Mouse (Mus musculus): Measurements from ENCODE around the gene Cxcl16.

Gene Cxcl16

DNA sequence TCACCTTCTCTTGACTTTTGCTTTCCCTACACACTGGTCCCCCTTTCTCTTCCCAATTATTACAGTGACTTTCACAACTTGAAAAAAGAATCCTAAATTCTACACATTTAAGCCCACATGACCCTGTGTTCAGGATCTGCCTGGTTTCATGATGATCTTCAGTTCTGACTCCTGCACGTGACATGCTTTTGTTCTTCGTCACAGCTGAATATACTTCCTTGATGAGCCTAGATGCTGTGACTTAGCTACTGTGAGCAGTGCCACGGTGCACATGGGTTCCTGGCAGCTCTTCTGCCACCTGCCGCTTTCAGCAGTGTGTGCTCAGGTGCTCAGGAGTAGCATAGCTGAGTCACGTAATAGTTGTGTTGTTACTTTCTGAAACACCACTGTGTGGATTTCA lies 47.2 kb downstream of the Cxcl16 start:
- DNase-seq (ENCODE audit: low spot score) = no peak

DNA sequence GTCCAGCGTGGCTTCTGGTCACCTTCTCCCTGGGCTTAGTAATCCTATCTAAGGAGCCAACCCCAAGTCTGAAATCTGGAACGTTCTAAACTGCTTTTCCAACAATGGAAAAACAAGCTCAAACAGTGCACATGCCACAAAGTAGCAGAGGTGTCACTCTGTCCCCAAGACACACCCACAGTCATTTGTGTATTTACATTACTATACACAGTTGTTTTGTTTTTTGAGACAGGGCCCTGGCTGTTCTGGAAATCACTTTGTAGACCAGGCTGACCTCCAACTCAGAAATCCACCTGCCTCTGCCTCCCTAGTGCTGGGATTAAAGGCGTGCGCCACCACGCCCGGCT lies 49.5 kb downstream of the Cxcl16 start:
- no peak for DNase-seq (ENCODE audit: low spot score)

DNA sequence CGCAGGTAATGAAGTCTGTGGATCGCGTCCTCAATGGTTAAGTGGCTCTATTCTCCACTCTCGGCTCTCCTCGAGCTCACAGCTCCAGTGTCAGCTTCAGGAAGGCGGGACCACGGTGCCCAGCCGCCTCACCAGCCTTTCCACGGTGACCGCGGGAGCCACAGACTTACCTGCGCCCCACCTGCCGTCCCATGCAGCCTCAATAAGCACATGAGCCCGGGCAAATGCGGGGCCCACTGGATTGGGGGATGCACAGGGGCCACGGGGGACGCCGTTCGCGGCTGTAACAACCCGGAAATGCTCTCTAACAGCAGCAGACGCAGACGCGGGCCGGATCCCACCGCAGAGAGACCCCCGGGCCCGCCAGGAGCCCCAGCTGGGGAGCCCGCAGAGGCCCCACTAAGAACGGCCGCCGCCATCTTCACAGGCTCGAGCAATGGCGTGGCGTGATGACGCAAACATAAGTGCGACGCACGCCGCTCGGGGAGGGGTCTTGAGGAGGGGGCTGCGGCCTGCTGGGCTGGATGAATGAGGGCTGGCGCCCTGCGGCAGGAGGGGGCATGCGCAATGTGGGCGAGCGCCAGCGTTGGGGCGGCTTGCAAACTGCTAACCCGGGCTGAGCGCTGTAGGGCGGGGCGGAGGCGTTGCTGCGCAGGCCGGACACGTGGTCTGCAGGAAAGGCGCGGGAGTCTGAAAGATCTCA lies 50.0 kb downstream of the Cxcl16 start, which contains the start of gene Pelp1:
Pelp1 (minus strand) TSS at position 438 of the 703 bp plus-strand sequence.
- peak; percentile 91 for DNase-seq (ENCODE audit: low spot score)
